ENCODE assay signal across 18 mouse cellular contexts in genomic region chrX:104488036-104488435, GRCm38 (mm10). TPM values are rescaled to one million over a fixed set of nuclear protein-coding genes. Genes with fewer than 3 reads are reported as not detected.
DNase-seq lines count a peak whose midpoint lies in the region; ATAC-seq and TF ChIP-seq lines count a peak whose summit lies in the region.
"Had no signal": no experiment of that assay in that cellular context is flagged by ENCODE, and none has a peak within 500 bp of the region (broad histone marks: within the 10 kb centered on the region; RNA-seq: fewer than 3 reads in every experiment).

No protein-coding gene starts in this region.

- H3K4me3 ChIP-seq in intestine, postnatal 0 days (ENCODE audit: low read depth, low read length), result no peak overlapping the region
- H3K4me3 ChIP-seq: gastrocnemius, adult 2 months; limb, embryonic 12.5 days; liver, embryonic 15.5 days had no signal

- intact Hi-C loops in left cerebral cortex, postnatal 10 days (cut with DNase I), result no loop called here

- 41% methylated on average over 3 of the region's 3 CpGs for WGBS in intestine, postnatal 0 days

- no peaks in the 10 kb centered on the region for H3K27me3 ChIP-seq in intestine, postnatal 0 days (replicated peaks; ENCODE audit: control insufficient read depth, insufficient read depth, low read length)
- H3K27me3 ChIP-seq: liver, embryonic 15.5 days had no signal

- no peak overlapping the region for H3K9ac ChIP-seq in intestine, postnatal 0 days (ENCODE audit: low read depth, low read length)
- H3K9ac ChIP-seq: forebrain, postnatal 0 days; hindbrain, embryonic 14.5 days; limb, embryonic 12.5 days; liver, embryonic 15.5 days had no signal

- no peaks in the 10 kb centered on the region for H3K9me3 ChIP-seq in intestine, postnatal 0 days (ENCODE audit: control insufficient read depth)
- H3K9me3 ChIP-seq: limb, embryonic 12.5 days; liver, embryonic 15.5 days had no signal

- no peaks in the 10 kb centered on the region for H3K4me1 ChIP-seq in intestine, postnatal 0 days (replicated peaks; ENCODE audit: control insufficient read depth, insufficient read depth, low read length)
- H3K4me1 ChIP-seq: limb, embryonic 12.5 days; liver, embryonic 15.5 days had no signal

- TF ChIP-seq CTCF in intestine, postnatal 0 days (IDR thresholded peaks at IDR 0.05; ENCODE audit: low read depth), result no peak

- no peak overlapping the region for H3K4me2 ChIP-seq in intestine, postnatal 0 days (replicated peaks; ENCODE audit: low read depth)
- H3K4me2 ChIP-seq: hindbrain, embryonic 14.5 days; limb, embryonic 12.5 days; liver, embryonic 15.5 days had no signal

- DNase-seq in embryo, embryonic 10.5 days (ENCODE audit: low spot score), result no peak
- DNase-seq in left cerebral cortex, postnatal 10 days (ENCODE audit: extremely low spot score in 1 of 2, low spot score in 2 of 2), result no peak
- DNase-seq in left cerebral cortex, adult 18-20 months (ENCODE audit: low spot score in 2 of 2), result no peak
- no peak for DNase-seq in T-cell, adult 2 months (ENCODE audit: low spot score)
- DNase-seq: adrenal gland, postnatal 10 days; cerebellum, adult 9-11 months; forebrain, postnatal 0 days; gastrocnemius, adult 2 months; kidney, adult 9 months; kidney, postnatal 4 days; layer of hippocampus, postnatal 36 days; midbrain, embryonic 14.5 days had no signal

- no peak overlapping the region for H3K27ac ChIP-seq in intestine, postnatal 0 days (ENCODE audit: low read depth, low read length)
- H3K27ac ChIP-seq: gastrocnemius, adult 2 months; hindbrain, embryonic 14.5 days; limb, embryonic 12.5 days; liver, embryonic 15.5 days had no signal

- peak; percentile 52 for ATAC-seq in CD4-positive, CD25-positive, alpha-beta regulatory T cell, adult 4 months
- ATAC-seq in common myeloid progenitor, adult 5-6 weeks (replicated peaks; ENCODE audit: low read depth, poor library complexity, severe bottlenecking), result peak; percentile 45; the same call in 1 of the 2 replicates
- peak; percentile 88 for ATAC-seq in intestine, postnatal 0 days
- ATAC-seq: forebrain, postnatal 0 days had no signal

- H3K36me3 ChIP-seq in intestine, postnatal 0 days (ENCODE audit: control insufficient read depth, insufficient read depth), result no peaks in the 10 kb centered on the region
- H3K36me3 ChIP-seq: limb, embryonic 12.5 days; liver, embryonic 15.5 days had no signal

RNA-seq across cellular contexts. Expression of gene Uprt, which starts 5.4 kb away (rescaled TPM):
- 1 to 10 TPM; 1.7 to 2.9 TPM for polyA plus RNA-seq in CD4-positive, CD25-positive, alpha-beta regulatory T cell, adult 4 months (2017; shearing (Covaris generic))
- total RNA-seq in common myeloid progenitor, adult 5-6 weeks (2017), result 8.0 and 12.8 TPM in 2 replicates
- 0.90 and 0.91 TPM in 2 replicates for polyA plus RNA-seq in intestine, postnatal 0 days (2015; fragmentation: Nextera tagmentation; extraction: Ambion mirVana)
- total RNA-seq in left cerebral cortex, postnatal 10 days (2021), result 10 to 100 TPM; 14.5 to 16.0 TPM
- total RNA-seq in left cerebral cortex, adult 18-20 months (2021), result 10 to 100 TPM; 12.5 to 14.9 TPM
